ENCODE assay signal across 30 mouse cellular contexts in the genomic region with DNA sequence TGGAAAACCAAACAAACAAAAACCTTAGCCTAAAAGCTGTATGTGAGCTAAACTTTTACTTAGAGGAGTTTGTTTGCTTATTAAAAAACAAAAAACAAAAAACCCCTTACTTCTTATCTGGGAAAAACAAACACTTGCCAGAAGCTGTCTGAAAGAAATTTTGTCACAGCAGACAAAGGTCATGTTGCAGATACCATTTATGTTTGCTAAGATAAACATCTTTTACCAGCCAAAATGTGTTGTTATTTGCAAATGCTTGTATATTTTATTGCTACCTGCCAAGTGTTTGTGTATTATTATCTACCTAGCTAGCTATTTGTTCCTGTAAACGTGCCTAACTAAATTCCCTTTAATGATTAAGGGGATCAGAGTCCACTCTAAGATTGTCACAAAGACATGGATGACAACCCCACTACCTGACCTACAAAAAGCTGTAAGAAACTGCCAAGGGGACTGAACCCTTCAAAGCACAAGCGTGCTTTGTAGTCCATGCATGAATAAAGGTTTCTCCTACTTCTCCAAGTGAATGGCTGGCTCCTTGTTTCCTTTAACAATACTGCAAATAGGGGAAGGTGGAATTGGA. TPM values are rescaled to one million over a fixed set of nuclear protein-coding genes. Genes with fewer than 3 reads are reported as not detected.
DNase-seq lines count a peak whose midpoint lies in the region; ATAC-seq and TF ChIP-seq lines count a peak whose summit lies in the region.
"Had no signal": no experiment of that assay in that cellular context is flagged by ENCODE, and none has a peak within 500 bp of the region (broad histone marks: within the 10 kb centered on the region; RNA-seq: fewer than 3 reads in every experiment).

No protein-coding gene starts in this region.

- H3K4me1 ChIP-seq in liver, embryonic 12.5 days, result peaks cover 36% of the 10 kb centered on the region
- H3K4me1 ChIP-seq in liver, postnatal 0 days (ENCODE audit: insufficient read depth), result peaks cover 32% of the 10 kb centered on the region
- no peaks in the 10 kb centered on the region for H3K4me1 ChIP-seq in midbrain, embryonic 11.5 days (ENCODE audit: control insufficient read depth, insufficient read depth, low read length)
- no peaks in the 10 kb centered on the region; the same call in 1 of the 2 replicates for H3K4me1 ChIP-seq in midbrain, postnatal 0 days (ENCODE audit: insufficient read depth, low read length)
- peaks cover 5% of the 10 kb centered on the region for H3K4me1 ChIP-seq in heart, adult 2 months (ENCODE audit: control insufficient read depth, insufficient read depth, low read length)

- no peaks in the 10 kb centered on the region for H3K9me3 ChIP-seq in liver, embryonic 12.5 days (replicated peaks)
- H3K9me3 ChIP-seq in liver, postnatal 0 days (ENCODE audit: low read length), result no peaks in the 10 kb centered on the region
- H3K9me3 ChIP-seq in midbrain, embryonic 11.5 days (ENCODE audit: control insufficient read depth, low read length), result no peaks in the 10 kb centered on the region
- no peaks in the 10 kb centered on the region for H3K9me3 ChIP-seq in midbrain, postnatal 0 days (ENCODE audit: low read length)
- H3K9me3 ChIP-seq: embryonic facial prominence, embryonic 13.5 days; embryonic facial prominence, embryonic 15.5 days; forebrain, embryonic 10.5 days; forebrain, embryonic 12.5 days had no signal

- H3K4me3 ChIP-seq in liver, embryonic 12.5 days, result no peak overlapping the region
- no peak overlapping the region for H3K4me3 ChIP-seq in liver, postnatal 0 days (ENCODE audit: low read depth, low read length)
- H3K4me3 ChIP-seq in midbrain, embryonic 11.5 days (ENCODE audit: low read depth, low read length), result no peak overlapping the region
- H3K4me3 ChIP-seq in midbrain, postnatal 0 days (ENCODE audit: low read depth, low read length), result no peak overlapping the region
- no peak overlapping the region for H3K4me3 ChIP-seq in heart, adult 2 months
- H3K4me3 ChIP-seq: embryonic facial prominence, embryonic 13.5 days; embryonic facial prominence, embryonic 15.5 days; erythroblast, embryonic 14.5 days; forebrain, embryonic 10.5 days; forebrain, embryonic 12.5 days had no signal

- WGBS in liver, embryonic 12.5 days (ENCODE audit: insufficient replicate concordance), result 47% methylated on average over 2 of the region's 2 CpGs
- 58% methylated on average over 2 of the region's 2 CpGs for WGBS in liver, postnatal 0 days (ENCODE audit: insufficient replicate concordance)
- WGBS in midbrain, embryonic 11.5 days, result 67% methylated on average over 2 of the region's 2 CpGs
- WGBS in midbrain, postnatal 0 days, result 60% methylated on average over 2 of the region's 2 CpGs
- WGBS in heart, adult 2 months, result 59% methylated on average over 2 of the region's 2 CpGs

- peaks cover 15% of the 10 kb centered on the region for H3K36me3 ChIP-seq in liver, embryonic 12.5 days
- H3K36me3 ChIP-seq in liver, postnatal 0 days (replicated peaks; ENCODE audit: insufficient read depth, low read length), result peaks cover 13% of the 10 kb centered on the region; the same call in 1 of the 2 replicates
- H3K36me3 ChIP-seq in midbrain, embryonic 11.5 days (ENCODE audit: control insufficient read depth, insufficient read depth, low read length), result no peaks in the 10 kb centered on the region
- no peaks in the 10 kb centered on the region for H3K36me3 ChIP-seq in midbrain, postnatal 0 days (ENCODE audit: insufficient read depth, low read length)
- H3K36me3 ChIP-seq in heart, adult 2 months (ENCODE audit: control insufficient read depth, insufficient read depth, low read length), result peaks cover 14% of the 10 kb centered on the region

- peak; percentile 71 for DNase-seq in kidney, adult 9 months
- no peak for DNase-seq in kidney, postnatal 4 days
- DNase-seq in liver, postnatal 0 days, result no peak
- DNase-seq in midbrain, embryonic 11.5 days (ENCODE audit: low spot score, missing footprints), result peak; percentile 51
- DNase-seq in midbrain, postnatal 0 days (ENCODE audit: low spot score), result no peak
- DNase-seq in heart, adult 2 months, result no peak
- DNase-seq: adrenal gland, adult 2 months; adrenal gland, postnatal 10 days; adrenal gland, postnatal 25 days; cerebellum, adult 11 months; cerebellum, adult 18-20 months; cerebellum, adult 8-10 months; cerebellum, adult 9-11 months; cerebellum, postnatal 14 days; cerebellum, postnatal 36 days; embryo, embryonic 11 days had no signal

- no peak for ATAC-seq in liver, embryonic 12.5 days
- no peak for ATAC-seq in liver, postnatal 0 days
- ATAC-seq in midbrain, embryonic 11.5 days (ENCODE audit: low FRiP score), result no peak
- ATAC-seq in midbrain, postnatal 0 days (ENCODE audit: low FRiP score), result no peak
- ATAC-seq: forebrain, embryonic 14.5 days had no signal

- H3K27ac ChIP-seq in liver, embryonic 12.5 days, result peak overlapping the region; percentile 83
- no peak overlapping the region for H3K27ac ChIP-seq in liver, postnatal 0 days (ENCODE audit: low read depth)
- no peak overlapping the region for H3K27ac ChIP-seq in midbrain, embryonic 11.5 days (ENCODE audit: low read depth, low read length)
- H3K27ac ChIP-seq in midbrain, postnatal 0 days (ENCODE audit: low read depth, low read length), result no peak overlapping the region
- no peak overlapping the region for H3K27ac ChIP-seq in heart, adult 2 months
- H3K27ac ChIP-seq: embryonic facial prominence, embryonic 13.5 days; embryonic facial prominence, embryonic 15.5 days; forebrain, embryonic 10.5 days; forebrain, embryonic 12.5 days had no signal

- intact Hi-C loops in heart, adult 2 months (cut with DNase I), result no loop called here

- no peaks in the 10 kb centered on the region for H3K27me3 ChIP-seq in liver, embryonic 12.5 days (replicated peaks)
- no peaks in the 10 kb centered on the region for H3K27me3 ChIP-seq in liver, postnatal 0 days (ENCODE audit: insufficient read depth, low read length)
- no peaks in the 10 kb centered on the region for H3K27me3 ChIP-seq in midbrain, embryonic 11.5 days (ENCODE audit: control insufficient read depth, insufficient read depth, low read length)
- H3K27me3 ChIP-seq in midbrain, postnatal 0 days (ENCODE audit: insufficient read depth, low read length), result no peaks in the 10 kb centered on the region
- H3K27me3 ChIP-seq in heart, adult 2 months (ENCODE audit: control insufficient read depth, insufficient read depth, low read length), result no peaks in the 10 kb centered on the region
- H3K27me3 ChIP-seq: embryonic facial prominence, embryonic 15.5 days had no signal

- no peak for TF ChIP-seq EP300 in liver, postnatal 0 days (IDR thresholded peaks at IDR 0.05; ENCODE audit: low read depth)
- no peak for TF ChIP-seq EP300 in heart, adult 2 months (IDR thresholded peaks at IDR 0.05; ENCODE audit: insufficient read depth, low read depth, low read length)

- H3K9ac ChIP-seq in liver, embryonic 12.5 days, result no peak overlapping the region
- no peak overlapping the region for H3K9ac ChIP-seq in liver, postnatal 0 days (replicated peaks)
- no peak overlapping the region for H3K9ac ChIP-seq in midbrain, embryonic 11.5 days (ENCODE audit: low read length)
- H3K9ac ChIP-seq in midbrain, postnatal 0 days (replicated peaks; ENCODE audit: low read length, poor library complexity, severe bottlenecking), result no peak overlapping the region
- H3K9ac ChIP-seq in heart, adult 2 months (ENCODE audit: low read depth, low read length), result no peak overlapping the region
- H3K9ac ChIP-seq: embryonic facial prominence, embryonic 13.5 days; embryonic facial prominence, embryonic 15.5 days; forebrain, embryonic 12.5 days had no signal

- H3K79me2 ChIP-seq in heart, adult 2 months (replicated peaks; ENCODE audit: control insufficient read depth, insufficient read depth, low read length), result peaks cover 1% of the 10 kb centered on the region

- no peak overlapping the region for H3K4me2 ChIP-seq in liver, embryonic 12.5 days
- no peak overlapping the region for H3K4me2 ChIP-seq in liver, postnatal 0 days (ENCODE audit: low read depth, low read length)
- no peak overlapping the region for H3K4me2 ChIP-seq in midbrain, embryonic 11.5 days
- no peak overlapping the region for H3K4me2 ChIP-seq in midbrain, postnatal 0 days (ENCODE audit: low read depth, low read length, poor library complexity, severe bottlenecking)
- H3K4me2 ChIP-seq: embryonic facial prominence, embryonic 13.5 days; embryonic facial prominence, embryonic 15.5 days; forebrain, embryonic 12.5 days had no signal

- TF ChIP-seq POLR2A in heart, adult 2 months (IDR thresholded peaks at IDR 0.05; ENCODE audit: insufficient read depth, low read depth, low read length), result no peak

- no peak for TF ChIP-seq CTCF in liver, postnatal 0 days (IDR thresholded peaks at IDR 0.05; ENCODE audit: low read depth)
- TF ChIP-seq CTCF in midbrain, postnatal 0 days (IDR thresholded peaks at IDR 0.05), result no peak
- TF ChIP-seq CTCF in heart, adult 2 months (IDR thresholded peaks at IDR 0.05), result no peak

RNA-seq across cellular contexts. Expression of a gene that starts 1.5 kb away (rescaled TPM):
- 7.3 and 8.2 TPM in 2 replicates for polyA plus RNA-seq in liver, embryonic 12.5 days (2016; fragmentation: Nextera tagmentation; extraction: Ambion mirVana)
- 3.5 and 4.2 TPM in 2 replicates for polyA plus RNA-seq in liver, postnatal 0 days (2015; fragmentation: Nextera tagmentation; extraction: Ambion mirVana)
- polyA plus RNA-seq in midbrain, embryonic 11.5 days (2014; fragmentation: Nextera tagmentation; extraction: Ambion mirVana), result 39.1 and 45.0 TPM in 2 replicates
- total RNA-seq in midbrain, postnatal 0 days (2014; rRNA removed), result 40.4 and 45.3 TPM in 2 replicates
- 11.4 and 11.6 TPM in 2 replicates for polyA plus RNA-seq in midbrain, postnatal 0 days (2015; fragmentation: Nextera tagmentation; extraction: Ambion mirVana)
- 10 to 100 TPM; 14.0 to 15.3 TPM for total RNA-seq in heart, adult 2 months (2021)
- 3.7 and 6.4 TPM in 2 replicates for polyA plus RNA-seq in heart, adult 2 months (2012; rRNA removed)

RNA-seq across cellular contexts. Expression of a gene that starts 30.4 kb away (rescaled TPM):
- not detected in 2 replicates for polyA plus RNA-seq in liver, embryonic 12.5 days (2016; fragmentation: Nextera tagmentation; extraction: Ambion mirVana)
- polyA plus RNA-seq in liver, postnatal 0 days (2015; fragmentation: Nextera tagmentation; extraction: Ambion mirVana), result not detected in 2 replicates
- polyA plus RNA-seq in midbrain, embryonic 11.5 days (2014; fragmentation: Nextera tagmentation; extraction: Ambion mirVana), result not detected in 2 replicates
- not detected in 2 replicates for total RNA-seq in midbrain, postnatal 0 days (2014; rRNA removed)
- not detected in 2 replicates for polyA plus RNA-seq in midbrain, postnatal 0 days (2015; fragmentation: Nextera tagmentation; extraction: Ambion mirVana)
- not detected for total RNA-seq in heart, adult 2 months (2021)
- not detected in 2 replicates for polyA plus RNA-seq in heart, adult 2 months (2012; rRNA removed)
- total RNA-seq: adrenal gland, adult 2 months; adrenal gland, postnatal 10 days; adrenal gland, postnatal 25 days; adrenal gland, postnatal 4 days; common myeloid progenitor, adult 5-6 weeks; ES-E14; MEL had no signal
- polyA plus RNA-seq: adrenal gland, adult 2 months; brain, embryonic 14.5 days; C2C12; embryonic facial prominence, embryonic 11.5 days; embryonic facial prominence, embryonic 13.5 days; embryonic facial prominence, embryonic 15.5 days; erythroblast, embryonic 14.5 days; forebrain, embryonic 10.5 days; forebrain, embryonic 12.5 days; forebrain, embryonic 14.5 days had no signal

RNA-seq across cellular contexts. Expression of a gene that starts 33.3 kb away (rescaled TPM):
- 19.0 and 19.6 TPM in 2 replicates for polyA plus RNA-seq in liver, embryonic 12.5 days (2016; fragmentation: Nextera tagmentation; extraction: Ambion mirVana)
- polyA plus RNA-seq in liver, postnatal 0 days (2015; fragmentation: Nextera tagmentation; extraction: Ambion mirVana), result 10.3 and 12.3 TPM in 2 replicates
- 113 and 122 TPM in 2 replicates for polyA plus RNA-seq in midbrain, embryonic 11.5 days (2014; fragmentation: Nextera tagmentation; extraction: Ambion mirVana)
- 20.7 and 22.1 TPM in 2 replicates for total RNA-seq in midbrain, postnatal 0 days (2014; rRNA removed)
- 54.3 and 57.1 TPM in 2 replicates for polyA plus RNA-seq in midbrain, postnatal 0 days (2015; fragmentation: Nextera tagmentation; extraction: Ambion mirVana)
- total RNA-seq in heart, adult 2 months (2021), result 10 to 100 TPM; 10.1 to 11.7 TPM
- polyA plus RNA-seq in heart, adult 2 months (2012; rRNA removed), result 5.9 and 9.4 TPM in 2 replicates

Comparison
In these comparisons a context has a peak if more than half of its experiments do, and no peak if none do; other contexts are left out.
1. DNase-seq: peak in kidney, adult 9 months (single experiment) and midbrain, embryonic 11.5 days (single experiment); none in kidney, postnatal 4 days (0 of 2), liver, postnatal 0 days (single experiment), midbrain, postnatal 0 days (single experiment) and heart, adult 2 months (0 of 2).